Mouse (Mus musculus) MEL (cell line): Measurements from ENCODE around the gene Vps52. TPM values are rescaled to one million over a fixed set of nuclear protein-coding genes. Genes with fewer than 3 reads are reported as not detected.
A peak's percentile ranks its signal among the peaks of the same experiment; 100 is the strongest.

Experiments used
- DNase-seq: peaks from one replicate; pipeline ENCODE4 v3.0.0; 2011; ENCODE audit warnings: low read depth, low spot score
- H3K27ac ChIP-seq: 2 replicates; pipeline ENCODE4 v1.5.1; 2012; ENCODE audit warnings: low read depth, mild to moderate bottlenecking, control low read depth, low read length, moderate library complexity; ENCODE audit not compliant: control insufficient read depth
- H3K27me3 ChIP-seq, 2 experiments: fragments of 150-350 bp in 1 of 2; sonication (generic) in 1 of 2; 2 replicates each; pipeline ENCODE4 v1.6.1; 2012; ENCODE audit warnings: low read length in 2 of 2, mild to moderate bottlenecking in 2 of 2, improper control_type of control experiment in 1 of 2, moderate library complexity in 1 of 2; ENCODE audit not compliant: insufficient read depth in 2 of 2, control insufficient read depth in 1 of 2
- H3K36me3 ChIP-seq, 2 experiments: 2 replicates each; pipeline ENCODE4 v1.6.1; 2012 to 2014; ENCODE audit warnings: low read length in 2 of 2, improper control_type of control experiment in 1 of 2, inconsistent platforms in 1 of 2, mild to moderate bottlenecking in 1 of 2; ENCODE audit not compliant: insufficient read depth in 2 of 2, control insufficient read depth in 1 of 2
- H3K4me1 ChIP-seq, 2 experiments: fragments of 150-350 bp in 1 of 2; sonication (generic) in 1 of 2; 2 replicates each; pipeline ENCODE4 v1.6.1; 2012; ENCODE audit warnings: low read length in 2 of 2, improper control_type of control experiment in 1 of 2, mild to moderate bottlenecking in 1 of 2; ENCODE audit not compliant: insufficient read depth in 2 of 2, control insufficient read depth in 1 of 2
- H3K4me3 ChIP-seq, 2 experiments: fragments of 150-350 bp in 1 of 2; sonication (generic) in 1 of 2; 2 replicates each; pipeline ENCODE4 v1.5.1; 2012; ENCODE audit warnings: low read depth in 2 of 2, low read length in 2 of 2, mild to moderate bottlenecking in 2 of 2, moderate library complexity in 2 of 2, control low read depth in 1 of 2, improper control_type of control experiment in 1 of 2; ENCODE audit not compliant: control insufficient read depth in 1 of 2, insufficient read depth in 1 of 2
- H3K79me2 ChIP-seq: 2 replicates; pipeline ENCODE4 v1.6.1; 2012; ENCODE audit warnings: mild to moderate bottlenecking, low read length, moderate library complexity; ENCODE audit not compliant: control insufficient read depth, poor library complexity, insufficient read depth
- H3K9ac ChIP-seq: 2 replicates; pipeline ENCODE4 v1.6.1; 2012; ENCODE audit warnings: low read depth, mild to moderate bottlenecking, control low read depth, low read length, moderate library complexity; ENCODE audit not compliant: control insufficient read depth, poor library complexity, severe bottlenecking
- H3K9me3 ChIP-seq: fragments of 150-350 bp; sonication (generic); replicated peaks from 2 replicates; pipeline ENCODE4 v1.6.1; 2012; ENCODE audit warnings: mild to moderate bottlenecking, low read length, improper control_type of control experiment, moderate library complexity; ENCODE audit not compliant: insufficient read depth
- CTCF ChIP-seq, 3 experiments: IDR thresholded peaks in 2 of 3; conservative IDR thresholded peaks in 1 of 3; 2 replicates each; pipeline ENCODE4 v1.5.1; 2011 to 2012; ENCODE audit warnings: low read length in 3 of 3, low read depth in 2 of 3, mild to moderate bottlenecking in 2 of 3, improper control_type of control experiment in 1 of 3, inconsistent platforms in 1 of 3, mixed read lengths in 1 of 3, moderate library complexity in 1 of 3; ENCODE audit not compliant: control insufficient read depth in 1 of 3, insufficient read depth in 1 of 3, poor library complexity in 1 of 3, severe bottlenecking in 1 of 3
- ELF1 ChIP-seq: IDR thresholded peaks from 2 replicates; pipeline ENCODE4 v1.6.1; 2014; ENCODE audit warnings: low read depth, mild to moderate bottlenecking, inconsistent platforms, low read length, improper control_type of control experiment, moderate library complexity
- EP300 ChIP-seq, 2 experiments: IDR thresholded peaks; 2 replicates each; pipeline ENCODE4 v1.6.1; 2011; ENCODE audit warnings: improper control_type of control experiment in 2 of 2, low read length in 2 of 2, low read depth in 1 of 2, mild to moderate bottlenecking in 1 of 2
- KAT2A ChIP-seq: conservative IDR thresholded peaks from 2 replicates; pipeline ENCODE4 v1.6.1; 2012; ENCODE audit warnings: low read depth, low read length, improper control_type of control experiment, inconsistent platforms
- MAFK ChIP-seq: IDR thresholded peaks from 2 replicates; pipeline ENCODE4 v1.6.1; 2011; ENCODE audit warnings: low read depth, mild to moderate bottlenecking, low read length, improper control_type of control experiment, borderline replicate concordance
- MAZ ChIP-seq: IDR thresholded peaks from 2 replicates; pipeline ENCODE4 v1.6.1; 2012; ENCODE audit warnings: low read depth, mild to moderate bottlenecking, inconsistent platforms, low read length, improper control_type of control experiment
- MXI1 ChIP-seq: IDR thresholded peaks from 2 replicates; pipeline ENCODE4 v1.6.1; 2011; ENCODE audit warnings: mild to moderate bottlenecking, low read depth, low read length, improper control_type of control experiment
- NRF1 ChIP-seq: IDR thresholded peaks from 2 replicates; pipeline ENCODE4 v1.6.1; 2014; ENCODE audit warnings: low read depth, mild to moderate bottlenecking, inconsistent platforms, low read length, improper control_type of control experiment, moderate library complexity; ENCODE audit not compliant: poor library complexity, insufficient read depth, severe bottlenecking
- POLR2AphosphoS2 ChIP-seq: IDR thresholded peaks from 2 replicates; pipeline ENCODE4 v1.6.1; 2011; ENCODE audit warnings: low read length, improper control_type of control experiment
- SIN3A ChIP-seq: IDR thresholded peaks from 2 replicates; pipeline ENCODE4 v1.6.1; 2012; ENCODE audit warnings: low read length, improper control_type of control experiment, inconsistent platforms
- SMC3 ChIP-seq: IDR thresholded peaks from 2 replicates; pipeline ENCODE4 v1.6.1; 2011; ENCODE audit warnings: low read depth, low read length, improper control_type of control experiment
- TAL1 ChIP-seq: IDR thresholded peaks from 2 replicates; pipeline ENCODE4 v1.6.1; 2012; ENCODE audit warnings: mild to moderate bottlenecking, inconsistent platforms, low read length, moderate library complexity, mixed read lengths
- UBTF ChIP-seq: IDR thresholded peaks from 2 replicates; pipeline ENCODE4 v1.6.1; 2012; ENCODE audit warnings: low read depth, mild to moderate bottlenecking, inconsistent platforms, low read length, improper control_type of control experiment, moderate library complexity, borderline replicate concordance; ENCODE audit not compliant: insufficient read depth
- USF1 ChIP-seq: IDR thresholded peaks from 2 replicates; pipeline ENCODE4 v1.6.1; 2014; ENCODE audit warnings: low read depth, mild to moderate bottlenecking, inconsistent platforms, low read length, improper control_type of control experiment, moderate library complexity
- USF2 ChIP-seq, 2 experiments: IDR thresholded peaks; 2 replicates each; pipeline ENCODE4 v1.6.1; 2011 to 2012; ENCODE audit warnings: improper control_type of control experiment in 2 of 2, low read length in 2 of 2, borderline replicate concordance in 1 of 2, inconsistent platforms in 1 of 2, low read depth in 1 of 2, mild to moderate bottlenecking in 1 of 2; ENCODE audit not compliant: insufficient read depth in 1 of 2
- ZC3H11A ChIP-seq: IDR thresholded peaks from 2 replicates; pipeline ENCODE4 v1.6.1; 2012; ENCODE audit warnings: low read depth, mild to moderate bottlenecking, inconsistent platforms, low read length, improper control_type of control experiment
- ZMIZ1 ChIP-seq: IDR thresholded peaks from 2 replicates; pipeline ENCODE4 v1.6.1; 2012; ENCODE audit warnings: low read depth, mild to moderate bottlenecking, inconsistent platforms, low read length, improper control_type of control experiment, moderate library complexity
- ZNF384 ChIP-seq: IDR thresholded peaks from 2 replicates; pipeline ENCODE4 v1.6.1; 2012; ENCODE audit warnings: low read depth, mild to moderate bottlenecking, inconsistent platforms, low read length, improper control_type of control experiment
- polyA plus RNA-seq, 2 experiments: library from polyadenylated mRNA; stranded (reverse) in 1 of 2; unstranded in 1 of 2; fragments of >175 nt in 1 of 2; fragments of >200 nt in 1 of 2; gene quantifications; 2 replicates each; pipeline versions ENCODE4 v1.2.1 to v1.2.4; 2012; ENCODE audit warnings: low replicate concordance in 2 of 2, low read depth in 1 of 2; ENCODE audit not compliant: insufficient read length in 2 of 2, insufficient read depth in 1 of 2, missing spikeins in 1 of 2
- total RNA-seq: library from RNA; depleted of rRNA; stranded (reverse); fragments of 300-350 nt; gene quantifications from 2 replicates; pipeline ENCODE4 v1.2.3, GENCODE M21; 2012

The Vps52 gene
- total and polyA plus RNA-seq, 3 experiments: 23.6 to 40.7 TPM; not detected in 1

DNA sequence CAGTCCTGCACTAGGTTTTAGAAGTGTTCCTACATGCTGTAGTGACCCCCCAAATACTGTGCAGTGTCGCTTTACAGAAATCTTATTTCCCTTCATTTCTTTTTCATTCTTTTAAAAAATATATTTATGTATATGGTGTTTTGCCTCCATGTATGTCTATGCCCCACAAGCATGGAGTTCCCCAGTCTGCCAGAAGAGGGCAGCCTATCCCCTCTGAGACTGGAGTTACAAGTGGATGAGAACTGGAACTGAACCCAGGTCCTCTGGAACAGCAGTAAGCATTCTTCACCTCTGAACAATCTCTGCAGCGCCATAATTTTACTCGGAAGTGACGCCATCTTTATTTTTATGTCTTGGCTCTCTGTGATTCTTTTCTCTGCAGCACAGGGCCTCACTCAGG lies 13.8 kb downstream of the Vps52 start:
- DNase-seq: peak; percentile 34
- Histone ChIP-seq H3K27me3 (peaks cover 0 to 1% of the 10 kb centered on the region in 2 experiments; a peak in 1 of 4 replicates), H3K9me3 (no peaks in the 10 kb centered on the region), H3K36me3 (no peaks in the 10 kb centered on the region), H3K9ac (no peak overlapping the region), H3K79me2 (no peaks in the 10 kb centered on the region), H3K4me3 (no peak overlapping the region), H3K27ac (no peak overlapping the region), H3K4me1 (no peaks in the 10 kb centered on the region)
- TF ChIP-seq SMC3 (no peak), ELF1 (no peak), KAT2A (no peak), MXI1 (no peak), CTCF (IDR thresholded peaks at IDR 0.05 in 2 of 3, conservative IDR thresholded peaks at IDR 0.05 in 1 of 3; ENCODE audit: control insufficient read depth in 1 of 3, insufficient read depth in 1 of 3, low read depth in 2 of 3, low read length in 3 of 3, poor library complexity in 1 of 3, severe bottlenecking in 1 of 3) (peak; percentile 11 to 37 (median 16); a peak in 2 of 6 replicates), MAZ (no peak), POLR2AphosphoS2 (no peak)

DNA sequence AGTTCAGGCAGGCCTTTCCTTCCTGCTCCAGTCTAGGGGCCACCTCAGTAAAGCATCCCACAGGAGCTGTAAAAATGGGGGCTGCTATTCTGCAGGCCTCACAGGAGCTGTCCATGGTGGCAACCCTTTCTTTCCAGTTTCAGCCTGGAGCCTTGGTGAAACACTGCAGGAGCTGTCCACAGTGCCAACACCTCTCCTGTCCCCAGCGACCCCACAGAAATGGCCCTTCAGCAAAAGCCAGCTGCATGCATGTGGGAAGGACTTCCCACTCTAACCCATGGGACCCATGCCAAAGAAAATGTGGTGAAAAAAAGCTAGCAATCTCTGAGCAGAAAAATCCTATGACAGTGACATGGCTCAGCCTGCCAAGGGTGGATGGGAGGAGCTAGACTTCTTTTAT lies 17.1 kb downstream of the Vps52 start:
- peak; percentile 85 for DNase-seq
- no peak overlapping the region for H3K9ac ChIP-seq
- no peak overlapping the region for H3K27ac ChIP-seq
- H3K4me1 ChIP-seq: no peaks in the 10 kb centered on the region
- TF ChIP-seq MXI1 (peak; percentile 97), MAFK (no peak), TAL1 (no peak), EP300 (IDR thresholded peaks at IDR 0.05; ENCODE audit: low read depth in 1 of 2, low read length in 2 of 2) (no peak), USF1 (no peak), ZNF384 (no peak), NRF1 (no peak), UBTF (no peak), ZMIZ1 (no peak), SMC3 (no peak), SIN3A (peak; percentile 99)
- H3K36me3 ChIP-seq: no peaks in the 10 kb centered on the region
- peaks cover 0 to 1% of the 10 kb centered on the region in 2 experiments; a peak in 1 of 4 replicates for H3K27me3 ChIP-seq
- no peak overlapping the region for H3K4me3 ChIP-seq
- H3K9me3 ChIP-seq: no peaks in the 10 kb centered on the region
- no peaks in the 10 kb centered on the region for H3K79me2 ChIP-seq

DNA sequence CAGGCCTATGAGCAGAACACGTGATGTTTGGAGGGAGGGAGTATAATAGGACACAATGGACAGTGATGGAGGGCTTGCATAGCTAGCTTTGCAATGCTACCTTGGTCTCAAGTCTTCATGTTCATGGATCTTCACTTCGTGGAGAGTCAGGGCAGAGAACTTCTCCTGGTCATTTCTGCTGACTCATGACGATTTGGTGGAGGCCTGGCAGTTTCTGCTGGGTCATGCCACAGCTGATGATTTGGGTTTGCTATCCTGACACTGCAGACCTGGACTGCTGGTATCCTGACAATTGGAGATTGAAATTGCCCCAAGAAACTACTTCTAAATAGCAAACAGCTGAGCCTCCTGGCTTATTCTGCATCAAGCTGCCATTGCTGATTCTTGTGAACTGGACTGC lies 18.0 kb downstream of the Vps52 start:
- Histone ChIP-seq H3K79me2 (no peaks in the 10 kb centered on the region), H3K9me3 (no peaks in the 10 kb centered on the region), H3K9ac (no peak overlapping the region), H3K4me1 (no peaks in the 10 kb centered on the region), H3K36me3 (no peaks in the 10 kb centered on the region), H3K27ac (no peak overlapping the region), H3K4me3 (no peak overlapping the region), H3K27me3 (peaks cover 0 to 1% of the 10 kb centered on the region in 2 experiments; a peak in 1 of 4 replicates)
- no peak for DNase-seq
- TF ChIP-seq USF2 (IDR thresholded peaks at IDR 0.05; ENCODE audit: borderline replicate concordance in 1 of 2, insufficient read depth in 1 of 2, low read depth in 1 of 2, low read length in 2 of 2) (no peak), KAT2A (no peak), ZC3H11A (no peak), POLR2AphosphoS2 (no peak), USF1 (no peak), MAFK (no peak), ZNF384 (no peak)
